Mouse (Mus musculus): ENCODE data around the gene Pip4p1.

Pip4p1 gene

GRCm38 (mm10) chr14:50892541-50893459, 37.9 kb downstream of the Pip4p1 start:
- DNase-seq (ENCODE audit: inconsistent ontology term): no peak

DNA sequence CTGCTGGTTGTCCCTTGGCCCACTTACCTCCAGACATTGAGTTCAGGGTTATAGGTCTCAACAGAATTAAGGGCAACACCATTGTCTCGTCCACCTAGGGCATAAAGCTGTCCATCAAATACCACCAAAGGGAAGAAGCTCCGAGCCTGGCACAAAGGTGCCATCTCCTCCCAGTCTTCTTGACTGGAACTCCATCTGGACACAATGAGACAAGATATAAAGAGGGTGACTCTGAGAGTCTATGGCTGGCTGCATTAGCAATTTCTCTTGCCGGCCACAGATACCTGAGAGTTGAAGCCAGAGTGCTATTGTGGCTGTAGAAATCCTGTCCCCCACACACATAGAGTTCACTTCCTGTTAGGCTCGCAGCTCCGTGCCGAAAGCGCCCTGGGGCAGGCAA, 38.6 kb downstream of the Pip4p1 start:
- DNase-seq (ENCODE audit: inconsistent ontology term): no peak

DNA sequence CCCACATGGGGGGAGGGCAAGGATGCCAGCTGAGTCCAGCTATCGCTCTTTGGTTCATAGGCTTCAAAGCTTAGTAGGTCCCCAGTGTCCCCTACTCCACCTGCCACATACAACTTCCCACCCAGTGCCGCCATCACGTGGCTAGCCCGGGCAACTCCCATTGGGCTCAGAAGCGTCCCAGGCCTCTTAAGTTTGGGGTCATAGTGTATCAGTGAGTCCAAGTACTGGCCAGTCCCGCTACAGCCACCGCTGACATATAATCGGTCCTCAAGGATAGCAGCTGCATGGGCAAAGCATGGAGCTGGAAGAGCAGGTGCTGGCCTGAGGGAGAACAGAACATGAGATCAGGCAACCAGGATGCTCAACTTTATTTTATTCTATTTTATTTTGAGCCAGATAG, 39.0 kb downstream of the Pip4p1 start:
- no peak for DNase-seq (ENCODE audit: inconsistent ontology term)

DNA sequence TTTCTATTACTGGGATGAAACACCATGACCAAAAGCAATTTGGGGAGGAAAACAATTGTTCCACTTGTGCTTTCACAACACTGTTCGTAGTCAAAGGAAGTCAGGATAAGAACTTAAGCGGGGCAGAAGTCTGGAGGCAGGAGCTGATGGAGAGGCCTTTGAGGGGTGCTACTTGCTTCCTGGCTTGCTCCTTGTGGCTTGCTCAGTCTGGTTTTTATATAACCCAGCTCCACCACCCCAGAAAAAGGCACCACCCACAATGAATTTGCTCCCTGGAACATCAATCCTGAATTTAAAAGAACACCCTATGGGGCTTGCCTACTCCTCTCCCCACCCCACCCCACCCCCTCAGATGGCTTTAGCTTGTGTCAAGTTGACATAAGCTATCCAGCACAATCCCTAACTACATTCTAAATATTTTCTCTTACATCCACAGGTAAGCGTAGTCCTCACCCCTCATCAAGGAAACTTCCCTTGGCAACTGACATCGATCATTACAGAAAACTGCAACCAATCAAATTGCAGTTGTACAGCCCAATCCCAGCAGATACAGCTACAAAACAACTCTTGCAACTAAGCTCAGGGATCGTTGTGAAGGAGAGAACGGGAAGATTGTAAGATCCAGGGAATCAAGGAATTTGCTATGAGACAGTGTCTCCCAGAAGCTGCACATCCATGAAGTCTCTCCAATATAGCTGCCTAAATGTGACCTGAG, 54.3 kb downstream of the Pip4p1 start:
- no peak for DNase-seq (ENCODE audit: inconsistent ontology term)
